In genomic region chr2:109987946-109988345, GRCm38 (mm10) we compare ENCODE assay signal across 30 mouse cellular contexts. TPM values are rescaled to one million over a fixed set of nuclear protein-coding genes. Genes with fewer than 3 reads are reported as not detected.
DNase-seq lines count a peak whose midpoint lies in the region; ATAC-seq lines count a peak whose summit lies in the region.
"Had no signal": no experiment of that assay in that cellular context is flagged by ENCODE, and none has a peak within 500 bp of the region (broad histone marks: within the 10 kb centered on the region; RNA-seq: fewer than 3 reads in every experiment).

No protein-coding gene starts in this region.

- H3K4me2 ChIP-seq in hindbrain, embryonic 13.5 days = no peak overlapping the region
- H3K4me2 ChIP-seq in kidney, embryonic 15.5 days = no peak overlapping the region
- H3K4me2 ChIP-seq: embryonic facial prominence, embryonic 13.5 days; heart, embryonic 12.5 days; hindbrain, embryonic 14.5 days; liver, embryonic 12.5 days; midbrain, embryonic 11.5 days; neural tube, embryonic 13.5 days; stomach, embryonic 15.5 days had no signal

- no peaks in the 10 kb centered on the region for H3K9me3 ChIP-seq in hindbrain, embryonic 10.5 days
- no peaks in the 10 kb centered on the region for H3K9me3 ChIP-seq in hindbrain, embryonic 13.5 days
- no peaks in the 10 kb centered on the region for H3K9me3 ChIP-seq in kidney, embryonic 15.5 days (replicated peaks)
- H3K9me3 ChIP-seq: embryonic facial prominence, embryonic 13.5 days; forebrain, embryonic 10.5 days; heart, embryonic 12.5 days; liver, embryonic 12.5 days; neural tube, embryonic 13.5 days; stomach, embryonic 15.5 days had no signal

- no peak overlapping the region for H3K4me3 ChIP-seq in hindbrain, embryonic 10.5 days
- no peak overlapping the region for H3K4me3 ChIP-seq in hindbrain, embryonic 13.5 days
- no peak overlapping the region for H3K4me3 ChIP-seq in kidney, embryonic 15.5 days (replicated peaks)
- H3K4me3 ChIP-seq: embryonic facial prominence, embryonic 13.5 days; forebrain, embryonic 10.5 days; gastrocnemius, adult 2 months; heart, adult 2 months; heart, embryonic 12.5 days; liver, embryonic 12.5 days; myocyte; neural tube, embryonic 13.5 days; stomach, embryonic 15.5 days had no signal

- H3K9ac ChIP-seq in hindbrain, embryonic 13.5 days = no peak overlapping the region
- no peak overlapping the region for H3K9ac ChIP-seq in kidney, embryonic 15.5 days
- H3K9ac ChIP-seq: embryonic facial prominence, embryonic 13.5 days; heart, embryonic 12.5 days; hindbrain, embryonic 14.5 days; liver, embryonic 12.5 days; liver, postnatal 0 days; neural tube, embryonic 13.5 days; stomach, embryonic 15.5 days had no signal

- no peak for ATAC-seq in hindbrain, embryonic 13.5 days (ENCODE audit: low FRiP score)
- no peak for ATAC-seq in kidney, embryonic 15.5 days (replicated peaks; ENCODE audit: low FRiP score)
- ATAC-seq: forebrain, embryonic 16.5 days; inflammation-experienced regulatory T-cells, adult 6 months; liver, embryonic 12.5 days; liver, postnatal 0 days; lung, postnatal 0 days had no signal

- peak overlapping the region; percentile 74; the same call in 1 of the 2 replicates for H3K27ac ChIP-seq in hindbrain, embryonic 10.5 days
- H3K27ac ChIP-seq in hindbrain, embryonic 13.5 days = no peak overlapping the region
- 0 out of 2 replicates have a peak overlapping the region, but pooled peaks have one; percentile 63 for H3K27ac ChIP-seq in kidney, embryonic 15.5 days
- H3K27ac ChIP-seq: embryonic facial prominence, embryonic 13.5 days; forebrain, embryonic 10.5 days; gastrocnemius, adult 2 months; heart, adult 2 months; hindbrain, embryonic 14.5 days; liver, embryonic 12.5 days; macrophage; stomach, embryonic 15.5 days had no signal

- peaks cover 11% of the 10 kb centered on the region; the same call in 1 of the 2 replicates for H3K36me3 ChIP-seq in hindbrain, embryonic 10.5 days
- no peaks in the 10 kb centered on the region for H3K36me3 ChIP-seq in hindbrain, embryonic 13.5 days
- 0 out of 2 replicates have a peak, but pooled peaks cover 3% of the 10 kb centered on the region for H3K36me3 ChIP-seq in kidney, embryonic 15.5 days
- H3K36me3 ChIP-seq: embryonic facial prominence, embryonic 13.5 days; forebrain, embryonic 10.5 days; heart, embryonic 12.5 days; liver, embryonic 12.5 days; neural tube, embryonic 13.5 days; stomach, embryonic 15.5 days had no signal

- DNase-seq in hindbrain, embryonic 10.5 days (ENCODE audit: low spot score) = no peak
- no peak for DNase-seq in kidney, adult 9 months
- DNase-seq in embryo, embryonic 11 days = peak; percentile 26
- DNase-seq in mesoderm, embryonic 11.5 days (ENCODE audit: low read depth, low spot score) = peak; percentile 59
- DNase-seq: adrenal gland, postnatal 25 days; B cell, adult 2 months; cerebellum, adult 11-12 months; cerebellum, adult 9-11 months; gastrocnemius, adult 2 months; gastrocnemius, postnatal 36 days; heart, adult 2 months; heart, postnatal 10 days; kidney, postnatal 4 days; liver, postnatal 0 days; right cerebral cortex, postnatal 14 days had no signal

- H3K27me3 ChIP-seq in hindbrain, embryonic 10.5 days (ENCODE audit: insufficient read depth, poor library complexity, severe bottlenecking) = no peaks in the 10 kb centered on the region
- no peaks in the 10 kb centered on the region for H3K27me3 ChIP-seq in hindbrain, embryonic 13.5 days
- no peaks in the 10 kb centered on the region for H3K27me3 ChIP-seq in kidney, embryonic 15.5 days
- H3K27me3 ChIP-seq: embryonic facial prominence, embryonic 13.5 days; heart, embryonic 12.5 days; liver, embryonic 12.5 days; neural tube, embryonic 13.5 days; stomach, embryonic 15.5 days had no signal

- 72% methylated on average over 5 of the region's 5 CpGs for WGBS in hindbrain, embryonic 10.5 days
- 64% methylated on average over 5 of the region's 5 CpGs for WGBS in hindbrain, embryonic 13.5 days
- 54% methylated on average over 5 of the region's 5 CpGs for WGBS in kidney, embryonic 15.5 days

- H3K4me1 ChIP-seq in hindbrain, embryonic 10.5 days (replicated peaks) = peaks cover 69% of the 10 kb centered on the region
- peaks cover 35% of the 10 kb centered on the region for H3K4me1 ChIP-seq in hindbrain, embryonic 13.5 days (replicated peaks)
- H3K4me1 ChIP-seq in kidney, embryonic 15.5 days = peaks cover 73% of the 10 kb centered on the region

RNA-seq across cellular contexts. Expression of gene Ccdc34, which starts 29.7 kb away (rescaled TPM):
- polyA plus RNA-seq in hindbrain, embryonic 10.5 days (2016; fragmentation: Nextera tagmentation; extraction: Ambion mirVana) = 41.2 and 53.1 TPM in 2 replicates
- polyA plus RNA-seq in hindbrain, embryonic 13.5 days (2015; fragmentation: Nextera tagmentation; extraction: Ambion mirVana) = 37.8 and 39.6 TPM in 2 replicates
- polyA plus RNA-seq in kidney, embryonic 15.5 days (2015; fragmentation: Nextera tagmentation; extraction: Ambion mirVana) = 47.1 and 49.5 TPM in 2 replicates

Comparison
In these comparisons a context has a peak if more than half of its experiments do, and no peak if none do; other contexts are left out.
1. DNase-seq: peak in embryo, embryonic 11 days (single experiment) and mesoderm, embryonic 11.5 days (single experiment); none in hindbrain, embryonic 10.5 days (single experiment) and kidney, adult 9 months (single experiment).